Mouse (Mus musculus): ENCODE data around the gene Gsto1.

The Gsto1 gene

GRCm38 (mm10) chr19:47890489-47891130 is 35.8 kb downstream of the Gsto1 start:
- no peak for DNase-seq

GRCm38 (mm10) chr19:47891562-47892312 is 37.0 kb downstream of the Gsto1 start:
- no peak for DNase-seq

- no peak for DNase-seq
Measured at GRCm38 (mm10) chr19:47893092-47893491, 38.3 kb downstream of the Gsto1 start.

- DNase-seq, result no peak
Measured at GRCm38 (mm10) chr19:47898472-47899079, 43.8 kb downstream of the Gsto1 start.

- DNase-seq, result no peak
Measured at GRCm38 (mm10) chr19:47900012-47900411, 45.2 kb downstream of the Gsto1 start.

GRCm38 (mm10) chr19:47900558-47900957 is 45.8 kb downstream of the Gsto1 start:
- no peak for DNase-seq

- no peak for DNase-seq
Measured at GRCm38 (mm10) chr19:47902316-47903201, 47.8 kb downstream of the Gsto1 start.

GRCm38 (mm10) chr19:47903679-47904078 is 48.9 kb downstream of the Gsto1 start:
- DNase-seq, result no peak

GRCm38 (mm10) chr19:47905081-47905480 is 50.3 kb downstream of the Gsto1 start:
- DNase-seq, result no peak

GRCm38 (mm10) chr19:47905603-47906002 is 50.8 kb downstream of the Gsto1 start:
- DNase-seq, result no peak

GRCm38 (mm10) chr19:47907596-47907995 is 52.8 kb downstream of the Gsto1 start:
- no peak for DNase-seq

GRCm38 (mm10) chr19:47908961-47909371 is 54.2 kb downstream of the Gsto1 start:
- no peak for DNase-seq

GRCm38 (mm10) chr19:47909387-47910116 is 54.8 kb downstream of the Gsto1 start:
- no peak for DNase-seq

- no peak for DNase-seq
Measured at GRCm38 (mm10) chr19:47910117-47910618, 55.4 kb downstream of the Gsto1 start.

GRCm38 (mm10) chr19:47910751-47911150 is 56.0 kb downstream of the Gsto1 start:
- no peak for DNase-seq

- DNase-seq, result no peak
Measured at GRCm38 (mm10) chr19:47913344-47913743, 58.6 kb downstream of the Gsto1 start.

- DNase-seq, result no peak
Measured at GRCm38 (mm10) chr19:47914191-47914590, 59.4 kb downstream of the Gsto1 start.
